Mouse (Mus musculus) lung, postnatal 0 days (tissue): Measurements from ENCODE around the gene Grk5. TPM values are rescaled to one million over a fixed set of nuclear protein-coding genes. Genes with fewer than 3 reads are reported as not detected.

Source experiments
- ATAC-seq: fragments of 200-750 bp; cut with Nextera tagmentation; 2 replicates; pipeline ENCODE4 v1.8.0; 2017; ENCODE audit warnings: moderate library complexity
- DNase-seq: peaks from one replicate; pipeline ENCODE4 v3.0.0-alpha.2; 2016; ENCODE audit warnings: low spot score
- H3K27ac ChIP-seq: fragments of 300-500 bp; sonication (generic); 2 replicates; pipeline ENCODE4 v1.5.1; 2014; ENCODE audit warnings: antibody characterized with exemption, mild to moderate bottlenecking, low read length, mixed read lengths
- H3K27me3 ChIP-seq: fragments of 300-500 bp; sonication (generic); replicated peaks from 2 replicates; pipeline ENCODE4 v1.6.1; 2014; ENCODE audit warnings: low read length, mixed read lengths; ENCODE audit not compliant: insufficient read depth
- H3K36me3 ChIP-seq: fragments of 300-500 bp; sonication (generic); 2 replicates; pipeline ENCODE4 v1.6.1; 2014; ENCODE audit warnings: low read length, mixed read lengths; ENCODE audit not compliant: insufficient read depth
- H3K4me1 ChIP-seq: fragments of 300-500 bp; sonication (generic); 2 replicates; pipeline ENCODE4 v1.6.1; 2014; ENCODE audit warnings: antibody characterized with exemption, low read depth, low read length, mixed read lengths; ENCODE audit not compliant: insufficient read depth
- H3K4me2 ChIP-seq: fragments of 300-500 bp; sonication (generic); replicated peaks from 2 replicates; pipeline ENCODE4 v1.6.1; 2014; ENCODE audit warnings: low read depth, mild to moderate bottlenecking, low read length, moderate library complexity, mixed read lengths
- H3K4me3 ChIP-seq: fragments of 300-500 bp; sonication (generic); 2 replicates; pipeline ENCODE4 v1.5.1; 2014; ENCODE audit warnings: low read depth, low read length
- H3K9ac ChIP-seq: fragments of 300-500 bp; sonication (generic); replicated peaks from 2 replicates; pipeline ENCODE4 v1.6.1; 2014; ENCODE audit warnings: low read depth, mild to moderate bottlenecking
- H3K9me3 ChIP-seq: fragments of 300-500 bp; sonication (generic); 2 replicates; pipeline ENCODE4 v1.6.1; 2016; ENCODE audit warnings: low read length, mixed read lengths
- CTCF ChIP-seq: IDR thresholded peaks from 2 replicates; pipeline ENCODE4 v1.5.1; 2016; ENCODE audit warnings: antibody characterized with exemption, mild to moderate bottlenecking
- EP300 ChIP-seq: IDR thresholded peaks from 2 replicates; pipeline ENCODE4 v1.6.1; 2016; ENCODE audit warnings: antibody characterized with exemption, mild to moderate bottlenecking, control low read depth
- WGBS: fragments of 180-500 bp; shearing (Covaris S2); extraction: QIAGEN DNeasy Blood & Tissue Kit; methylation state at CpG from one replicate; pipeline ENCODE4 v1.1.7; 2014; 5-methylcytosine and 5-hydroxymethylcytosine counted together
- polyA plus RNA-seq: library from polyadenylated mRNA; unstranded; fragments of >200 nt; fragmentation: Nextera tagmentation; extraction: Ambion mirVana; gene quantifications from 2 replicates; pipeline ENCODE4 v1.2.1, GENCODE M21; 2015

The Grk5 gene
- polyA plus RNA-seq, 1 experiment from 2014 or later = 7.2 TPM

DNA sequence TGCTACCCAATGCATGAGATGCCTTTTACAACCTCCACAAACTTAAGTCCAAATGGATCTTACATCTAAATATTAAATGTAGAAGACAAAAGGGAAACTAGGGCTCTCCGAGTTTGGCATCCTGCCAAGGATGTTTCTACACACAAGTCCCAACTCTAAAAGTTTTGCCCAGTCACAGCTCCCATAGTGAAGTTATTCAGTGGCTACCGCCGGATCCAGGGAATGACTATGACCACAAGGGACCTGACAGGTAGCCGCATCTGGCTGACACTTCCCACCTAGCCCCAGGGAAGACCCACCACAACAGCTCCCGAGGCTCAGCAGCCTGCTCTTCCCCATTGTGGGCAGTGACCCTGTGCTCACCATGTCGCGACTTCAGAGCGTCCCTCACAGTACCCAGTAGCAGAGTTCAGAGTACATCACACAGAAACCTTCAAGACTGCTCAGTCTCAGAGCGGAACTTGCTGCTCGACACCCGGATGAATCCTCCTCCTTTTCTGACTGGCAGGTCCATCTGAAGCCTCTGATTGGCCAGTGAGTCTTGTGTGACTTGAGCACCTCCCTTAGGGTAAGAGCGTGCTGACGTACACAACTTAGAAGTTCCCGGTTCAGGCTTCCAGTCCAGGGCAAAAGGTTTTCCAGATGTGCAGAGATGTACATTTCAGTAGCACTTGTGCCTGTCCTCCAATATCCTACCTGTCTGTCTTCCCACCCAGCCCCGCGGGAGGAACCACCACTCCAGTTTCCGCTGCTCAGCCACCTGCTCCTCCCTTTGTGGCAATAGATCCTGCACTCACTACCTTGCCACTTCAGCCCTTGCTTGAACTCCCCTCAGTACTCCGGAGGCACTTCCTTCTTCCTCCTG, 251.0 kb downstream of the Grk5 start, which contains the start of gene Zfp950:
TSS of gene Zfp950 (minus strand) at position 499 of the 865 bp plus-strand sequence.
- no peaks in the 10 kb centered on the region for H3K27me3 ChIP-seq
- peak within 1 kb of the TSS; percentile 68 for H3K9ac ChIP-seq
- H3K4me1 ChIP-seq = peaks cover 6% of the 10 kb centered on the region; the same call in 1 of the 2 replicates
- no peaks in the 10 kb centered on the region for H3K36me3 ChIP-seq
- H3K4me3 ChIP-seq = peak within 1 kb of the TSS; percentile 68
- H3K27ac ChIP-seq = peak within 1 kb of the TSS; percentile 55
- no peaks in the 10 kb centered on the region for H3K9me3 ChIP-seq
- peak; percentile 97 for DNase-seq
- under 1% methylated on average over 18 of the region's 18 CpGs for WGBS
- ATAC-seq = peak; percentile 100
- peak within 1 kb of the TSS; percentile 75 for H3K4me2 ChIP-seq
- no peak for TF ChIP-seq CTCF
- TF ChIP-seq EP300 = no peak

DNA sequence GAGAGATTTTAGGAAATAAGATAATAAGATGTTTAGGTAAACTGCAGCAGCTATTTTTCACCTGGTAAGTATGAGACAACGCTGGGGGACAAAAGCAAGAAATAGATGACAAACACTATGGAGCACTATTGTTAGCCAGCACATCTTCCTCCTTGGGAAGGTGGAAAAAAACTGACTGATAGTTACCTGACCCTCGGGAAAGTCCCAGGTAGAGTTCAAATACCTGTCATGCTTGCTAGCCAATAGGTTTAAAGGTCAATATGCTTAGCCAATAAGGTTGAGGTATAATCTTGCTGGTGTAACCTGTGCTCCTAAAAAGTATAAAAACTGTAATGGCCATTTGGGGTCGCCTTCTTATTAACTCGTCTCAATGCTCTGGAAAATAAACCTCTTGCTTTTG, 251.8 kb downstream of the Grk5 start:
- Histone ChIP-seq H3K4me1 (peaks cover 6% of the 10 kb centered on the region; the same call in 1 of the 2 replicates), H3K27me3 (no peaks in the 10 kb centered on the region), H3K4me2 (peak overlapping the region; percentile 75; the same call in 1 of the 2 replicates), H3K9me3 (no peaks in the 10 kb centered on the region), H3K27ac (no peak overlapping the region), H3K36me3 (no peaks in the 10 kb centered on the region), H3K9ac (peak overlapping the region; percentile 20; the same call in 1 of the 2 replicates), H3K4me3 (peak overlapping the region; percentile 68)
- TF ChIP-seq EP300 (no peak), CTCF (no peak)
- ATAC-seq = no peak
- 18% methylated on average over 4 of the region's 4 CpGs for WGBS
- DNase-seq = no peak

Other genes starting within 250 kb of the Grk5 start
- 0.55 and 0.64 TPM in 2 replicates for gene Nanos1, start 133.8 kb upstream of the Grk5 start, polyA plus RNA-seq
- gene Eif3a, start 99.1 kb upstream of the Grk5 start, polyA plus RNA-seq = 67.1 and 75.8 TPM in 2 replicates
- 22.4 and 23.4 TPM in 2 replicates for gene Fam45a, start 78.2 kb upstream of the Grk5 start, polyA plus RNA-seq
- gene Sfxn4, start 28.3 kb upstream of the Grk5 start, polyA plus RNA-seq = 3.7 and 4.4 TPM in 2 replicates
- gene Prdx3, start 15.2 kb upstream of the Grk5 start, polyA plus RNA-seq = 103 and 105 TPM in 2 replicates